ENCODE assay signal across 11 mouse cellular contexts in the genomic region with DNA sequence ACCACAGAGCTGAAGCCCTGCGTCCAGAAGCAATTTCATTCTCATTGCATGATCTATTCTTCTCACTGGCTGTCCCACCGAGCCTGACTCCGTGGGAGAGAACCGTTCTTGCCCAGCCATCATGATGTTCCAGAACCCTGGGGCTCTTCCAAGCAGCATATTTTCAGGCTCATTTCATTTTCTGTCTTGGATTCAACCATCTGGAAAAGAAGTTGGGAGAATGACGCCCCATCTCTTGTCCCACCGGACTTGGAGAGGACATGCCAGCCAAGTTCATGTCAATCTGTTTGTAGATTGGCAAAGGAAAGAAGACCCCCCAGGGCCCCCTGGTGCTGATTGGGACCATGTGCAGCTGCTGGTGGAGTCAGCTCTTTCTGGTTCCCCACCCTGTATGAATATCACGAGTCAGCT.
DNase-seq lines count a peak whose midpoint lies in the region; ATAC-seq lines count a peak whose summit lies in the region.
"Had no signal": no experiment of that assay in that cellular context is flagged by ENCODE, and none has a peak within 500 bp of the region (broad histone marks: within the 10 kb centered on the region; RNA-seq: fewer than 3 reads in every experiment).

No protein-coding gene starts in this region.

- peak; percentile 84 for DNase-seq in embryonic facial prominence, embryonic 14.5 days (ENCODE audit: low spot score)
- DNase-seq in embryonic facial prominence, embryonic 10.5 days (ENCODE audit: low spot score): no peak
- DNase-seq in neural tube, embryonic 10.5 days (ENCODE audit: extremely low spot score, low spot score): no peak
- DNase-seq in ovary, postnatal 36 days (ENCODE audit: low spot score): peak; percentile 10
- no peak for DNase-seq in liver, embryonic 11.5 days (ENCODE audit: low spot score)
- DNase-seq: liver had no signal

- H3K27me3 ChIP-seq in embryonic facial prominence, embryonic 14.5 days (replicated peaks; ENCODE audit: control insufficient read depth, insufficient read depth, low read length): no peaks in the 10 kb centered on the region
- no peaks in the 10 kb centered on the region for H3K27me3 ChIP-seq in embryonic facial prominence, embryonic 10.5 days (replicated peaks; ENCODE audit: low read depth, poor library complexity, severe bottlenecking)
- H3K27me3 ChIP-seq in neural tube, embryonic 15.5 days (replicated peaks): no peaks in the 10 kb centered on the region
- no peaks in the 10 kb centered on the region for H3K27me3 ChIP-seq in hindbrain, embryonic 16.5 days (replicated peaks; ENCODE audit: control insufficient read depth, insufficient read depth, low read length)
- H3K27me3 ChIP-seq in liver, embryonic 11.5 days (replicated peaks; ENCODE audit: control insufficient read depth, insufficient read depth, low read length): no peaks in the 10 kb centered on the region
- no peaks in the 10 kb centered on the region for H3K27me3 ChIP-seq in midbrain, embryonic 16.5 days (ENCODE audit: control insufficient read depth, insufficient read depth, low read depth, low read length)

- no peaks in the 10 kb centered on the region for H3K36me3 ChIP-seq in embryonic facial prominence, embryonic 14.5 days (ENCODE audit: control insufficient read depth, insufficient read depth, low read length)
- no peaks in the 10 kb centered on the region for H3K36me3 ChIP-seq in embryonic facial prominence, embryonic 10.5 days (replicated peaks)
- no peaks in the 10 kb centered on the region for H3K36me3 ChIP-seq in neural tube, embryonic 15.5 days
- H3K36me3 ChIP-seq in hindbrain, embryonic 16.5 days (ENCODE audit: control insufficient read depth, insufficient read depth, low read length): no peaks in the 10 kb centered on the region
- H3K36me3 ChIP-seq in liver, embryonic 11.5 days (ENCODE audit: control insufficient read depth, insufficient read depth, low read length): no peaks in the 10 kb centered on the region
- H3K36me3 ChIP-seq in midbrain, embryonic 16.5 days (ENCODE audit: control insufficient read depth, insufficient read depth, low read length): no peaks in the 10 kb centered on the region

- WGBS in embryonic facial prominence, embryonic 14.5 days: 58% methylated on average over 7 of the region's 7 CpGs
- WGBS in embryonic facial prominence, embryonic 10.5 days: 87% methylated on average over 7 of the region's 7 CpGs
- WGBS in neural tube, embryonic 15.5 days: 67% methylated on average over 7 of the region's 7 CpGs
- 58% methylated on average over 7 of the region's 7 CpGs for WGBS in hindbrain, embryonic 16.5 days
- WGBS in liver, embryonic 11.5 days: 90% methylated on average over 7 of the region's 7 CpGs
- 81% methylated on average over 7 of the region's 7 CpGs for WGBS in midbrain, embryonic 16.5 days

- no peak overlapping the region for H3K9ac ChIP-seq in embryonic facial prominence, embryonic 14.5 days (ENCODE audit: low read depth, low read length)
- no peak overlapping the region for H3K9ac ChIP-seq in neural tube, embryonic 15.5 days (replicated peaks)
- no peak overlapping the region for H3K9ac ChIP-seq in hindbrain, embryonic 16.5 days (ENCODE audit: low read depth, low read length)
- H3K9ac ChIP-seq in liver, embryonic 11.5 days (ENCODE audit: low read depth, low read length): no peak overlapping the region
- H3K9ac ChIP-seq in midbrain, embryonic 16.5 days (ENCODE audit: low read depth, low read length): no peak overlapping the region

- no peaks in the 10 kb centered on the region for H3K9me3 ChIP-seq in embryonic facial prominence, embryonic 14.5 days (ENCODE audit: control insufficient read depth, low read length)
- H3K9me3 ChIP-seq in embryonic facial prominence, embryonic 10.5 days: no peaks in the 10 kb centered on the region
- H3K9me3 ChIP-seq in neural tube, embryonic 15.5 days (replicated peaks): no peaks in the 10 kb centered on the region
- no peaks in the 10 kb centered on the region for H3K9me3 ChIP-seq in hindbrain, embryonic 16.5 days (ENCODE audit: control insufficient read depth, low read length)
- no peaks in the 10 kb centered on the region for H3K9me3 ChIP-seq in liver, embryonic 11.5 days (ENCODE audit: control insufficient read depth, low read length)
- H3K9me3 ChIP-seq in midbrain, embryonic 16.5 days (replicated peaks; ENCODE audit: control insufficient read depth, low read length, poor library complexity, severe bottlenecking): no peaks in the 10 kb centered on the region

- no peak overlapping the region for H3K4me2 ChIP-seq in embryonic facial prominence, embryonic 14.5 days (ENCODE audit: low read depth, low read length)
- H3K4me2 ChIP-seq in neural tube, embryonic 15.5 days: no peak overlapping the region
- no peak overlapping the region for H3K4me2 ChIP-seq in hindbrain, embryonic 16.5 days (ENCODE audit: low read length)
- H3K4me2 ChIP-seq in liver, embryonic 11.5 days: no peak overlapping the region
- no peak overlapping the region for H3K4me2 ChIP-seq in midbrain, embryonic 16.5 days (ENCODE audit: low read length)

- 0 out of 2 replicates have a peak overlapping the region, but pooled peaks have one; percentile 2 for H3K27ac ChIP-seq in embryonic facial prominence, embryonic 14.5 days (replicated peaks; ENCODE audit: low read depth, low read length)
- no peak overlapping the region for H3K27ac ChIP-seq in embryonic facial prominence, embryonic 10.5 days (replicated peaks)
- H3K27ac ChIP-seq in neural tube, embryonic 15.5 days (replicated peaks): no peak overlapping the region
- no peak overlapping the region for H3K27ac ChIP-seq in hindbrain, embryonic 16.5 days (ENCODE audit: low read depth, low read length)
- H3K27ac ChIP-seq in liver, embryonic 11.5 days (ENCODE audit: low read depth, low read length): no peak overlapping the region
- no peak overlapping the region for H3K27ac ChIP-seq in midbrain, embryonic 16.5 days (ENCODE audit: low read length)
- H3K27ac ChIP-seq: kidney, postnatal 0 days had no signal

- H3K4me3 ChIP-seq in embryonic facial prominence, embryonic 14.5 days (ENCODE audit: low read depth, low read length): no peak overlapping the region
- H3K4me3 ChIP-seq in embryonic facial prominence, embryonic 10.5 days: no peak overlapping the region
- no peak overlapping the region for H3K4me3 ChIP-seq in neural tube, embryonic 15.5 days (replicated peaks)
- H3K4me3 ChIP-seq in hindbrain, embryonic 16.5 days (ENCODE audit: low read length): no peak overlapping the region
- H3K4me3 ChIP-seq in liver, embryonic 11.5 days (ENCODE audit: low read depth, low read length): no peak overlapping the region
- H3K4me3 ChIP-seq in midbrain, embryonic 16.5 days (ENCODE audit: low read depth, low read length): no peak overlapping the region
- H3K4me3 ChIP-seq: myocyte had no signal

- peak; percentile 65; the same call in 1 of the 2 replicates for ATAC-seq in embryonic facial prominence, embryonic 14.5 days (ENCODE audit: low read depth)
- 0 out of 2 replicates have a peak, but pooled peaks have one; percentile 11 for ATAC-seq in neural tube, embryonic 15.5 days (ENCODE audit: low FRiP score)
- ATAC-seq in hindbrain, embryonic 16.5 days: peak; percentile 75
- no peak for ATAC-seq in liver, embryonic 11.5 days (replicated peaks; ENCODE audit: low FRiP score)
- no peak for ATAC-seq in midbrain, embryonic 16.5 days

- H3K4me1 ChIP-seq in embryonic facial prominence, embryonic 14.5 days (ENCODE audit: control insufficient read depth, insufficient read depth, low read length): peaks cover 6% of the 10 kb centered on the region; the same call in 1 of the 2 replicates
- H3K4me1 ChIP-seq in embryonic facial prominence, embryonic 10.5 days: no peaks in the 10 kb centered on the region
- H3K4me1 ChIP-seq in neural tube, embryonic 15.5 days: peaks cover 4% of the 10 kb centered on the region; the same call in 1 of the 2 replicates
- H3K4me1 ChIP-seq in hindbrain, embryonic 16.5 days (ENCODE audit: control insufficient read depth, insufficient read depth, low read depth, low read length): 0 out of 2 replicates have a peak, but pooled peaks cover 2% of the 10 kb centered on the region
- no peaks in the 10 kb centered on the region for H3K4me1 ChIP-seq in liver, embryonic 11.5 days (replicated peaks; ENCODE audit: control insufficient read depth, insufficient read depth, low read length)
- H3K4me1 ChIP-seq in midbrain, embryonic 16.5 days (ENCODE audit: control insufficient read depth, insufficient read depth, low read length): no peaks in the 10 kb centered on the region

Comparison
In these comparisons a context has a peak if more than half of its experiments do, and no peak if none do; other contexts are left out.
1. DNase-seq: peak in embryonic facial prominence, embryonic 14.5 days (single experiment) and ovary, postnatal 36 days (single experiment); none in embryonic facial prominence, embryonic 10.5 days (single experiment), neural tube, embryonic 10.5 days (single experiment) and liver, embryonic 11.5 days (single experiment).
2. ATAC-seq: peak in embryonic facial prominence, embryonic 14.5 days (single experiment), neural tube, embryonic 15.5 days (single experiment) and hindbrain, embryonic 16.5 days (single experiment); none in liver, embryonic 11.5 days (single experiment) and midbrain, embryonic 16.5 days (single experiment).